Mouse (Mus musculus) monocyte, adult 5-6 weeks (primary cell): Measurements from ENCODE around the gene Rbm33. TPM values are rescaled to one million over a fixed set of nuclear protein-coding genes. Genes with fewer than 3 reads are reported as not detected.
A peak's percentile ranks its signal among the peaks of the same experiment; 100 is the strongest.

Source experiments
- ATAC-seq: fragments of 153-309, 156-312 bp; replicated peaks from 2 replicates; pipeline ENCODE4 v1.8.0; 2017; ENCODE audit warnings: mild to moderate bottlenecking; ENCODE audit not compliant: low TSS enrichment, insufficient number of reproducible peaks, severe bottlenecking, poor library complexity, low FRiP score
- total RNA-seq: library from RNA; stranded (forward); fragments of 200-1000, 200-491, 200-594 nt; gene quantifications from 3 replicates; pipeline ENCODE4 v1.2.3, GENCODE M21; 2017

Rbm33 gene
- total RNA-seq, result 60.8 to 96.3 TPM (median 77.3 TPM) in 3 replicates

GRCm38 (mm10) chr5:28316722-28317245 lies at the start of gene Rbm33:
Rbm33 (plus strand) TSS chr5:28317121.
- ATAC-seq, result peak; percentile 83

GRCm38 (mm10) chr5:28267576-28267975 lies 49.3 kb upstream of the Rbm33 start:
- no peak for ATAC-seq

DNA sequence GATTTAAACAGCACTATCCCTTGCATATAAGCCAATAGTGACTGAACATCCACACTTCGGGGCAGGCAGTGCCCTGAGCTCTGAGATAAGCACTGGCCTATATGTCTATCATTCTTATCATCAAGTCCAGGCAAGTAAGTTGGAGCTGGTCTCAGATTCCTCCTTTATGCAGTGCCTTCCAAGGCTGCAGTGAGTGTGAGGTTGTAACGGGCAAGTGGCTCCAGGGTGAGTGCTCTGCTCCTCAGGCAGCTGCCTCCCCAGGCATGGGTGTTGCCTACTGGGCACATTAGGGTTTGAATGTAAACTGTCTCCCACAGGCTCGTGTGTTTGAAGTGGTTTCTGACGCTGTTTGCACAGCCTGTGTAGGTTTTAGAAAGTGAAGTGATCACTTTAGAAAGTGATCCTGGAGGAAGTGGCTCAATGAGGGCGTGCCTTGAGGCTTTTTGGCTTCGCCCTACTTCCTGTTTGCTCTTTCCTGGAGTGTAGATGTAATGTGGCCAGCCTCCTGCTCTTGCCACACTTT lies 47.4 kb upstream of the Rbm33 start:
- ATAC-seq, result peak; percentile 93

- ATAC-seq, result no peak
Measured at GRCm38 (mm10) chr5:28272836-28273235, 44.1 kb upstream of the Rbm33 start.

- no peak for ATAC-seq
Measured at GRCm38 (mm10) chr5:28277279-28277678, 39.6 kb upstream of the Rbm33 start.

- ATAC-seq, result no peak
Measured at GRCm38 (mm10) chr5:28289111-28289510, 27.8 kb upstream of the Rbm33 start.

- no peak for ATAC-seq
Measured at GRCm38 (mm10) chr5:28290630-28291029, 26.3 kb upstream of the Rbm33 start.

- ATAC-seq, result no peak
Measured at GRCm38 (mm10) chr5:28291118-28291850, 25.6 kb upstream of the Rbm33 start.

GRCm38 (mm10) chr5:28292281-28292680 lies 24.6 kb upstream of the Rbm33 start:
- no peak for ATAC-seq

DNA sequence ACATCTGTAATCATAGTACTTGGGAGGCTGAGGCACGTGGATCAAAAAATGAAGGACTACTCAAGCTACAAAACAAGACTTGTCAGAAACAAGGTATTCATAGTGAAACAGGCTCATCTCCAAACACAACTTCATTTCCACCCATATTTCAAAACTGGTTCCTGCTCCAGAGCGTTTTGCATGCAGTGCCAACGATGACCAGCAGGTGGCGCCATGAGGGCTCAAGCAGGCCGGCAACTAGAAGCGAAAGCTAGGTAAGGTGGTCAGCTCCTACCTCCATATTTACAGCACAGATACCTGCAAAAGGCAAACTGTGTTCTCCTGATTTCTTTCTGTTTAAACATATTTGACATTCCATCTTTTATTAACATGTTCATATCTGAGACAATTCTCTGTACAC lies 22.9 kb upstream of the Rbm33 start:
- peak; percentile 90 for ATAC-seq

GRCm38 (mm10) chr5:28298161-28298560 lies 18.8 kb upstream of the Rbm33 start:
- ATAC-seq, result no peak

GRCm38 (mm10) chr5:28298693-28299092 lies 18.2 kb upstream of the Rbm33 start:
- no peak for ATAC-seq

DNA sequence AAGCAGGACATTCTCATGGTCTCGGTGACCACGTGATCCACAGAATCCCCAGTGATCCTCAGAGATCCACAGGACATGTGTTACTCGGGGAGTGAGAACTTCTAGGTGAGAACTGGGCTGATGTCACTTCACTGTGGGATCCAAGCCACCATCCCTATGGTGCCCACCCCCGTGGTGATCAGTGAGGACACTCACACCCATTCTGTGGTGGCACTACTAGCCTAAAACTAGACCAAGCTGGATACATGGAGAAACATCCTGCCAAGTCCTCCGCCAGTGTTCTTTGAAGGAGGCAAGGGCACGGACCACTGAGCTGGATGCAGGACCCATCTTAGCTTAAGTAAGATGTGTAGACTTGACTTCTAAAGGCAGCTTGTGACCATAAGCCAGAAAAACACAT lies 17.6 kb upstream of the Rbm33 start:
- no peak for ATAC-seq

- no peak for ATAC-seq
Measured at GRCm38 (mm10) chr5:28302671-28303070, 14.2 kb upstream of the Rbm33 start.

DNA sequence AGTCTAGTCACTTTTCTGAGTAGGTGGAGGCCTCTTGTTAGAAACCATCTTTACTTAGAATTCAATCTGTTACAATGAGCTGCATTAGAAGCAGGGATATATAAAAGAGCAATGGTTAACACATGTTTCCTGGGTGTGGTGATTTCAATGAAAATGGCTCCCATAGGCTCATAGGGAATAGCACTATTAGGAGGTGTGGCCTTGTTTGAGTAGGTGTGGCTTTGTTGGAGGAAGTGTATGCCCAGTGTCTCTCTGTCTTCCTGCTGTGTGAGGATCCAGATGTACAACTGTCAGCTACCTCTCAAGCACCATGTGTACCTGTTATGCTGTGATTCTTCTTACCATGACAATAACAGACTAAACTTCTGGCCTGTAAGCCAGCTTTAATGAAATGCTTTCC lies 12.4 kb upstream of the Rbm33 start:
- ATAC-seq, result no peak

DNA sequence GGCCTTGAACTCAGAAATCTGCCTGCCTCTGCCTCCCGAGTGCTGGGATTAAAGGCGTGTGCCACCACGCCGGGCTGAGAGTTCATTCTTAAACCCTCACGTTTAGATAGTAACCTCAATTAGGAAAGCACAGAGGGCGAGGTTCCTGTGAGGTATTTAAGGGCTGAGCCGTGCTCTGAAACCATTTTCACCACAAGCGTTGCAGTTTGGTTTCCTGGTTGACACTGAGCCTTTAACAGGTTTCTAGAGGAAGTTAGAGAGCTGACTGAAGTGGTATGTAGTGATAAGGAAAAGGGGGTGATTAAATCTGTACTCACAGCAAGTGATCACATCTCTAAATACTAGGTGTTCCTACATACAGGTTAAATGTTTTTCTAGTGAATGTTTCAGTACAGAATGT lies 1.4 kb upstream of the Rbm33 start:
- ATAC-seq, result peak; percentile 69

GRCm38 (mm10) chr5:28316151-28316721 lies 685 bp upstream of the Rbm33 start:
- no peak for ATAC-seq

GRCm38 (mm10) chr5:28317253-28317916 lies 464 bp downstream of the Rbm33 start:
- no peak for ATAC-seq

DNA sequence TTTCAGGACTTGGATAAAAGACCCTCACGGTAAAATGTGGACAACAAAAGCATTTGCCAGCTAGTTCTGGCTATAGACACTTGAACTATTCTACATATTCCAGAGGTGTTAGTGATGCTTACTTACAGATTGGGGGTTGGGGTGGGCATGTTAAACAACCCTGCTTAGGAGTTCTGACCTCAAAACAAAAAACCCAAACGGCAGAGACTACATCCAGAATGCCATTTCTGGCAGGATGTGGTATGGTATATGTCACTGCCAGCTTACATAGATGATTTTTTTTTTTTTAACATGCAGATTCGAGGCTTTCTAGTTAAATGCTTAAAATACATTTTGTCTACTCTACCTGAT lies 971 bp downstream of the Rbm33 start:
- no peak for ATAC-seq

GRCm38 (mm10) chr5:28318671-28319070 lies 1.8 kb downstream of the Rbm33 start:
- no peak for ATAC-seq
